Mouse (Mus musculus): ENCODE measurements around the gene Tssk4.
A peak's percentile ranks its signal among the peaks of the same experiment; 100 is the strongest.

Tssk4 gene

DNA sequence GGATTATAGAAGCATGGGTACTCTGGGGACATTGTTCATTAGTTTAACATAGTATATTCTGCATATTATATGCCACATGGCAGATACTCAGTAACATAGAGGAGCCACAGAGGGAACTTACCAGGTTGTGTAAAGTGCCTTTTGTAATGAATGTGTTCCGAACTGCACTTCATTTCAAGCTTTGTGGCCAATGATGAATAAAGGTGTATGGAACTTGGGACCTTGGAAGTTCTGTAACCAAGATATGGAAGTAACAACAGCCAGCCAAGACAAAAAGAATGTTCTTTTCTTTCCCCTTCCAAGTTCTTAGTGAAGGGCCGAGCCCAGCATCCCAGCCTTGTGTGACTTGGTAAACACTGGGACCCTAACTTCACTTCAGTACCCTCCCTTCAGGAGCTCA lies at the start of gene Tssk4:
Gene Tssk4 (plus strand): TSS at position 301 of the 400 bp plus-strand sequence.
- no peak for DNase-seq (ENCODE audit: low read depth, low spot score)

DNA sequence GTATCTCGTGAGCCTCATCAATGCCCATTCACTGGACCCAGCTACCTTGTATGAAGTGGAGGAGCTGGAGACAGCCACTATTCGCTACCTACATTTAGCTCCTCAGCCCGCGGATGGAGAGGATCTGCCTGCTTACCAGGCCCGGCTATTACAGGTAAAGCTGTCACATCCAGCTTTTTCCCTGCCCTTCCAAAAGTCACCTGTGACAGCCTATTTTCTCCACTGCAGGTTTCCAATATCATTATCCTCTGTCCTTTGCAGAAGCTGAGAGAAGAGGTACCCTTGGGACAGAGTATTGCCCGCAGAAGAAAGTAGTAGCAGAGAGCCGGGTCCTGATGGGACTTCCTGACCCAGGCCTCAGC lies 46.7 kb upstream of the Tssk4 start, which contains the start of gene Irf9:
Gene Irf9 (plus strand): TSS at position 301 of the 362 bp plus-strand sequence.
- DNase-seq (ENCODE audit: low read depth, low spot score), result no peak

DNA sequence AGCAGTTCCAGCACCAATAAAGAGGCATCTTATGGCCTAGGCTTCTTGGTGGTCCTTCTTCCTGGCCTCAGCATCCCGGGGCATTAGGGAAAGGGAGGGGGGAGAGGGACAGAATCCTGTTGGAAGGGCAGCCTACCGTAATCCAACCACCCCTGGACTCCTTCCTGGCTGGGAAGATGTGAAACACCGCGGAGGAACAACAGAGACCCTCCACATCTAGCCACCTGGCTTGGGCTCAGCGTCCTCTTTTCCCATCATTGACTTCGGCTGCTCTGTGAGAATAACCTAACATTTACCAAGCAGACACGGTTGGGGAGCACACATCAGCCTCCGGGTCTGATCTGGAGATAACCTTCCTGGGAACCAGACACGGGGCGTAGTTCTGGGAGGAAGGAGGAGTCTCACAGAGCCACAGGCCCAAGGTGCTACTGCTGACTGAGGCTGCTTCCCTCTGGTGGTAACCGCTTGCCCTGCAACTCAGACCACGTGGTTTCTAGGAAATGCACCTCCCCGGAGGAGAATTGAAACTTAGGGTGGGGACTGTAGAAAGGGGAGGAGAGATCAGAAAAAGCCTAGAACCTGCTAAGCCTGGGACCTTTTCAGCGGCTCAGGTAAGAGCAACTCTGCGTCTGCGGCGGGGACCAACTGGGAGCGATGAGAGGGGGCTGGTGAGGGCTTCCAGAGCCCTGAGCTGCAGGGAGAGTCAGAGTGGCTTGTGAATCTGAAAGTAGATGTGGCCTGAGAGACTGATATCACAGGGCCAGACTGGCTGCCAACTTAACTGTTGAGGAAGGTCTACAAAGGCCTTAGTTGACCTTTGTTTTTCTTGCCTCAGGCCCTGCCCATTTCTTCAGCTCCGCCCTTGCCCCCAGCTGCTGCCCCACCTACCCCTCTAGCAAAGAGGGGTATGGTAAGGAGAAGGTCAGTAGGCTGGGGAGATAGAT lies 46.1 kb upstream of the Tssk4 start:
- DNase-seq (ENCODE audit: low read depth, low spot score), result peak; percentile 88

DNA sequence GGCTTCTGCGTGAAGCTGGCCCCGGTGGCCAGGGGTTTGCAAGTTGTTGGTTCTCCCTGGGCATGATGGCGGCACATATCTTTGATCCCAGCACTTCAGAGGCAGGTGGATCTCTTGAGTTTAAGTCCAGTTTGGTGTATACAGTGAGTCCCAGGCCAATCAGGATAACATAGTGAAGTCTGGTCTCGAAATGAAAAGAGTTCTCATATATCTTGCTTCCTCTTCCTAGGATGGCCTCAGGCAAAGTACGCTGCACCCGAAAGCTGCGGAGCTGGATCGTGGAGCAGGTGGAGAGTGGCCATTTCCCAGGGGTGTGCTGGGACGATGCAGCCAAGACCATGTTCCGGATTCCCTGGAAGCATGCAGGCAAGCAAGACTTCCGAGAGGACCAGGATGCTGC lies 45.2 kb upstream of the Tssk4 start:
- no peak for DNase-seq (ENCODE audit: low read depth, low spot score)

DNA sequence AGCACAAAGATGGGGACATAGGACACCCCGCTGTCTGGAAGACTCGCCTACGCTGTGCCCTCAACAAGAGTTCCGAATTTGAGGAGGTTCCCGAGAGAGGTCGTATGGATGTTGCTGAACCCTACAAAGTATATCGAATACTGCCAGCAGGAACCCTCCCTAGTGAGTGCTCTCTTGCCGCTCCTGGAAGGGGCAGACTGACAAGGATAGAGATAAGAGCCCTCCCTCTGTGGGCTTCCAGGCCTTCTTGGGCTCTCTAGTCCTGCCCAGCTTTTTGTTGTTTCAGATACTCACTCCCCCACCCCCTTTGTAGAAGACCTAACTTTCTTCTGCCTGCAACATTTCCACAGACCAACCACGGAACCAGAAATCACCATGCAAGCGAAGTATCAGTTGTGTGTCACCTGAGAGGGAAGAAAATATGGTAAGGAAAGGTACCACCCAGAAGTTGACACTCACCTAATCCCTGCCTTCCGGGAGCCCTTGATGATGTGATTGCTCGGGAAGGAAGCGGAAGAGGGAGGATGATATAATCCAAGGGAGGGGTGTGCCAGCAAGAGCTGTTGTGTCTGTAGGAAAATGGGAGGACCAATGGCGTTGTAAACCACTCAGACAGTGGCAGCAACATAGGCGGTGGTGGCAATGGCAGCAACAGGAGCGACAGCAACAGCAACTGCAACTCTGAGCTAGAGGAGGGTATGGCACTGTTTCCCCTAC lies 44.1 kb upstream of the Tssk4 start:
- no peak for DNase-seq (ENCODE audit: low read depth, low spot score)

DNA sequence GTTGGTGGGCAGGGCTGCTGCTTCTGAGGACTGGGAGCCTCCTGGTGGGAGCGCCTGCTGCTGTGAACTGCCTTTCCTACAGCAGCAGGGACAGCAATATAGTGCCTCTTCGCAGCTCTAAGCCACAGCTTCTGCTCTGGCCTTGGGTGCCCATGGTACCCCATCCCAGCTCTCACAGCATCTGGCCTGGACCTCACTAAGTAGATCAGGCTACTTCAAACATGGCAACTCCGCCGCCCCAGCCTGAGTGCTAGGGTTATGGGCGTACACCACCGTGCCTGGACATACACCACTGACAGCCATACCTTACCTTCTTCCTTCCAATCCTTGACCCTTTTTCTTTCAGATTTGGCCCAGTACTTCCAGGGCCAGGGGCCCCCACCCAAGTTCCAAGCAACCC lies 41.6 kb upstream of the Tssk4 start:
- DNase-seq (ENCODE audit: low read depth, low spot score), result no peak

DNA sequence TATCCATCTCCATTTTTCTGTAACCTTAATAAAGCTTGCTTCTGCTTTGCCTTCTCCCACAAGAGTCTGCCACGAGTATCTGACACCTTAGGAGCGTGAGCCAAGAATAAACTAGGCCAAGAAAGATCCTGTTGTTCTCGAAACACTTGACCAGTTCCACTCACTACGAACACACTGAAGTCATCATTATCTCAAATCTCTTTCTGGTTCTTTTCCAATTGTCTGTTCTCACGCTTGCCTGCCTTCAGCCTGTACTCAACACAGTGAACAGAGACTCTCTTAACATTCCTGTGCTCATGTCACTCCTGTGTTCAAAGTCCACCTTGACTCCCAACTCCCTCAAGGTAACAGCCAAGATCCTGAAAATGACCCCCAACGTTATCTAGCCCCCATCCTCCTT lies 36.6 kb upstream of the Tssk4 start:
- DNase-seq (ENCODE audit: low read depth, low spot score), result no peak

DNA sequence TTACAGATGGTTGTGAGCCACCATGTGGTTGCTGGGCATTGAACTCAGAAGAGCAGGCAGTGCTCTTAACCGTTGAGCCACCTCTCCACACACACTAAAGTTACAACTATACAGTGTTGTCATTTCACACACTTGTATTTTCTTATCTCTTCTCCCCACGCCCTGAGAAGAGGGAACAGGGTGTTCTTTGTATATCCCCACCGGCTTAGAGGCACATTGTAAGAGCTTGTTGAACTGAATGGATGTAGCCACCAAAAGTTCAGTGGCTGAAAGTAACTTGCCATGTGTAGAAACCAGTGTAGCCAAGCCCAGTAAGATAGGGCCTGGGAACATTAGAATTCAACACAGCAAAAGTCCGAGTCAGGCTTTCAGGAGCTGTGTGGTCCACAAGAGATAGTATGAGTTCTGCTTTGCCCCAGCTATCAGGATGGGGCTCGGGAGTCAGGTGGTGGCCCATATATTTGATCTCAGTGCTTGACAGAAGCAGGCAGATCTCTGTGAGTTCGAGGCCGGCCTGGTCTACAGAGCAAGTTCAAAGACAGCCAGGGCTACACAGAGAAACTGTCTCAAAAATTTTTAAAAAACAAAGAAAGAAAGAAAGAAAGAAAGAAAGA lies 35.3 kb upstream of the Tssk4 start:
- DNase-seq (ENCODE audit: low read depth, low spot score), result no peak

DNA sequence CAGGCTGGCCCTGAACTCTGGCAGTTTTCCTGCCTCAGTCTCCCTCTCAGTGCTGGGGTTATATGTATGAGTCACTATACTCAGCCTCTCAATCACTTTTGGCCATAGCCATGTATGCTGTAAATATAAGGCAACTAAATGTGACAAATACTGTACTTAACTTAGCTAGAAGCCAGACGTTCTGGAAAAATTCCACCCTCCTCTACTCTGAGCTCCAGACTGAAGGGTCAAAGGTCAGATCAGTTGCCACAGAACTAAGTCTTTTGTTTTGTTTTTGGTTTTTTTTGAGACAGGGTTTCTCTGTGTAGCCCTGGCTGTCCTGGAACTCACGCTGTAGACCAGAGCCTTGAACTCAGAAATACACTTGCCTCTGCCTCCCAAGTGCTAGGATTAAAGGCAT lies 34.1 kb upstream of the Tssk4 start:
- DNase-seq (ENCODE audit: low read depth, low spot score), result no peak

DNA sequence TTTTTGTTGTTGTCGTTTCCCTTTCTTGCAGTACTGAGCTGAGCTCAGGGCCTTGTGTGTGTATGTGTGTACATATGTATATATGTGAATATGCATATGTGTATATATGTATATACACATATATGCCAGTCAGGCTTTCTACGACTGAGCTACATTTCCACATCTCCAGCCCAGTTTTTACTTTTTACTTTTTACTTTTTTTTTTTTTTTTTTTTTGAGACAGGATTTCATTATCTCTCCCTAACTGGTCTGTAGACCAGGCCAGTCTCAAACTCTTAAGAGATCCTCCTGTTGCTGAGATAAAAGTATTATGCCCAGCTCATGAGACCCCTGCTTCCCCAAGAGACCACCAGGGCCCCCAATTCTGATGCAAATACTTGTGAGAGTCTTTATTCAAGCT lies 33.1 kb upstream of the Tssk4 start:
- DNase-seq (ENCODE audit: low read depth, low spot score), result no peak

DNA sequence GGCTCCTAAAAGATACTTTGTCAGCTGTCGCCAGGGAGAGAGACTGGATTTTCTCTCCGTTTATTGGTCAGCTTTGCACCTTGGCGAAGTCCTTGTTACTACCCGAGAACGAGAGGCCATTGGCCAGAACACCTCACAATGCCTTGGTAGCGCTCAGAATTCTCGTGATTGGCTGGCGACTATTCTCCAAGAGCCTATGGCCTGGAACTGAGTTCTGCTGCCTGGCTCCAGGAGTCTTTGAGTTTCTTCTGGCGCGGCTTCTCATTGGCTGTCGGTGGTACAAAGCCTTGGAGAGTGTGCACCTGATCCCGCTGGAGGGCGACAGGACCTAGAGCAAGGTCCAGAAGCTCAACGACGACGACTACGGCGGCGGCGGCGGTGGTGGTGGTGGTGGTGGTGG lies 32.2 kb upstream of the Tssk4 start, which contains the start of gene Rec8:
Gene Rec8 (plus strand): TSS at position 216 of the 400 bp plus-strand sequence.
- DNase-seq (ENCODE audit: low read depth, low spot score), result peak; percentile 12

DNA sequence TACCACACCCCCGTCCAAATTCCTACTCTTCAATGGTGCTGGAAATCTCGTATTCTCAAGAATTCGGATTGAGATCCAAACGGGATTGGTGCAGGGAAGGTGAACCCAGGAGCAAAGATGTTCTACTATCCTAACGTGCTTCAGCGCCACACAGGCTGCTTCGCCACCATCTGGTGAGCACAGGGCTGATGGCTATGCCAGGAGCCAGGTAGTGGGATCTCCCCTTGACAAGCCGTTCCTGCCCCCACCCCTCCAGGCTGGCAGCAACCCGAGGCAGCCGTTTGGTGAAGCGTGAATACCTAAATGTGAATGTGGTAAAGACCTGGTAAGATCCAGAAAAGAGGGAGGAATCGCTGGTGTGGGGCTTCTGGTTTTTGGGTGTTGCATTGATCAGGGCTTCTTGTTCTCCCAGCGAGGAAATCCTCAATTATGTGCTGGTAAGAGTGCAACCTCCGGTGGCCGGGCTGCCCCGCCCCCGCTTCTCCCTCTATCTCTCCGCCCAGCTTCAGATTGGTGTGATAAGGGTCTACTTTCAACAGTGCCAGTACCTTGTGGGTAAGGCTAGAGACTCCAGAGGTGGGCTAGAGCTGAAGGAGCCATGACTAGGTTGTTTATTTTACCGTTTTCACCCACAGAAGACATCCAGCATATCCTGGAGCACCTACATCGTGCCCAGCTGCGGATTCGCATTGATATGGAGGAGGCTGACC lies 31.3 kb upstream of the Tssk4 start:
- no peak for DNase-seq (ENCODE audit: low read depth, low spot score)

DNA sequence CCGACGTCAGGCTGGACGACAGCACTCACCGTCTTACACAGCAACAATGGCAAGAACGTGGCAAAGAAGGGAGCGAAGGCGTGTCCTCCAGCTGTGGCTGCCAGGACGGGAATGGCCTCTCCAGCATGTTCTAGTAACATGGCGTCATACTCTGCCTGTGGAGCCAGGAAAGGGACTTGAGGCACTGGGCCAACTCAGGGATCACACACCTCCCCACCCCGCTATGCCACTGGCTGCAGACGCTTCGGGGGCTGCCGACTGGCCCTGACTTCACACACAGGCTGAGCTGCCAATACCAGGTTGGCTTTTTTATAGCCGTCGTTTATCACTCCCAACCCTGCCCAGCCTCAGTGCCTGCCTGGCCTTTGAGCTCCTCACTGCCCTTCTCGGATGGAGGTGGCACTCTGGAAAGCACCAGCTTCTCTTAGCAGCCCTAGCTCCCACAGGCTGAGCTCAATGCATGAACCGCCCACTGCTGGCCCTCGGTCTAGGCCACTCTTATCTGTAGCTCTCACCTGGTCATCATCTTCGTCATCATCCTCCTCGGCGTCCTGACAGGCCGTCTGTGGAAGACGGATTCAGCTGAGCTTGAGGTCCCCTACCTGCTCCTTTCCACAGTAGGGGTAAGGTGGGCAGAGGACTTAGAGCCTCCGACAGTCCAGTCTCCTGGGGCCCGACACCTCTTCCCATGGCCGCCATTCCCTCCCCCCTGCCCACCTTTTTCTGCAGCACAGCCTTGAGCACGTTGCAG lies 21.7 kb upstream of the Tssk4 start:
- DNase-seq (ENCODE audit: low read depth, low spot score), result no peak

DNA sequence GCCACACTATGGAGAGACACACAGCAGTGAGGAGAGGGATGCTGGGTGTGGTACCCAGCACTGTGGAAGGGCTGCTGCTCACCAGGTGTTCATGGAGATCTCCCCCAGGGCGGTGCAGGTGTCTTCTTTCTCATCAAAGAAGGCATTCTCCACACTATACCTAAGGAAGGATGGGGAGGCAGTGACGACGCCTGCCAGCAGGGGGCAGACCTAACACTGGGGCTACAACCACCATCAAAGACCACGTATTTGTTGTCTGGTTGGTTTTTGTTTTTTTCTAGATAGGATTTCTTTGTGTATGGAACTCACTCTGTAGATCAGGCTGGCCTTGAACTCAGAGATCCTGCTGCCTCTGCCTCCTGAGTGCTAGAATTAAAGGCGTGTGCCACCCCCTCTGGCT lies 20.7 kb upstream of the Tssk4 start:
- no peak for DNase-seq (ENCODE audit: low read depth, low spot score)

DNA sequence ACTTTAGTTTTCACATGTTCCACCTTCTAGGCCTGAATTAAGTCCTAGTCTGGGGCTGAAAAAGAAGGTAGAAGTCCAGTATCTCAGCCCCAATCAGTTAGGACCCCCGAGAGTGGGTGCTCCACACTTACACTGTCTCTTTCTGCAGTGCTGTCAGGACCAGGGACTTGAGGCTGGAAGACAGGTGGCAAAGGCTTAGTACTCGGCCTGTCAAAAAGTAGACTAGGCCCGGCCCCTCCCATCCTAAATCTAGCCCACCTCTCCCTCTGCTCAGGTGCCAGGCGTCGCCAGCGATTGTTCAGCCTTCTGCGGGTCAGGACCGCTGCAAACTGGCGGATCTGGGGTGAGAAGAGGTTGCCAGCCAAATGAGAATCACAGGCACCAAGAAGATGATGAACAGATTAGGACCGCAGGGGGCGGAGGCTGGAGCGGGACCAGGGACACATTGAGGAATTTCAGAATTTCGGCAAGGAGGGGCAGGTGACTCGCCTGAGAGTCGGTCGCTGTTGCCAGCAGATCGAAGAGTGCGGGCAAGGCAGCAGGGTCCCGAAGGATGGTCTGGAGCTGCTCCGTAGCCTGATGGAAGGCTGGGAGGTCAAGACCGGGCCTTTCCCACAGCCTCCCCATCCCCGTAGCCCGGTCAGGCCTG lies 15.0 kb upstream of the Tssk4 start:
- DNase-seq (ENCODE audit: low read depth, low spot score), result no peak

DNA sequence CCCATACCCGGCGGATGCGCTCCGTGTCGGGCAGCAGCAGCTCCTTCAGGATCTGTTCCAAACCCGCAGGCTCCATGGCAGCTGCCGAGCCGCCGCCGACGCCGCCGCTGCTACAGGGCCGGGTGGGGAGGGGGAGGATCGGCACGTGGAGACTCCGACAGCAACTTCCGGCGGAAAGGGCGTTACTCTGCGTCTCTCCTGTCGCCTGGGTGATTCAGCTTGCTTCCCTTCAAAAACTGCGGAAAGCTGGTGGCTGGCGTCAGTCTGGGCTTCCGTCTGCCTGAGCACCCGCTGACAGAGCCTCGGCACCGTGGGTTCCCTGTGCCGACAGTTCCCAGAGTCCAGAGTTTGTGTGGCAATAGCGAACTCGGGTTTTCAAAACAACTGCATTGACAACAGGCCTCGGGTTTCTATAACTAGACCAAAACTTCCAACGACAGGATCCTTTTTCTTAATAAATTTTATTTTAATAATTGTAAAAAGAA lies 14.4 kb upstream of the Tssk4 start, which contains the start of gene Ipo4:
Gene Ipo4 (minus strand): TSS at position 435 of the 485 bp plus-strand sequence.
- peak; percentile 82 for DNase-seq (ENCODE audit: low read depth, low spot score)

DNA sequence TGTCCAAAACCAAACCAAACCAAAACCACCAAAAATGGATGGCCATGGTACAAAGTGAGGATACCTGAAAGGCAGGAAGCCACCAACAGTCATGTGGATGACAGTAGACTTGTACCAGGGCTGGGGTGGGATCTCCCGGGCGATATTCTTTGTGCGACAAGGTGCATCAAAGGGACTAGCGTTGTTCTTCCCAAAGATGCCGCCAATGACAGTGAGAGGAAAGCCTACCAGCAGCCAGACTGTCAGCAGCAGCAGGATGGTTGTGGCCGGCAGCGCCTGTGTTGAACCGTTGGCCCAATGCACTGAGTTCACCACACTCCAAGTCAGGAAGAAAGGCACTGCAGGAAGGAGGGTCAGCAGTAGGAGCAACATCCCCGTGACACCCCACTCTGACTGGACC lies 12.2 kb upstream of the Tssk4 start, which contains the start of gene Gm49378:
Gene Gm49378 (minus strand): TSS at position 101 of the 400 bp plus-strand sequence.
- DNase-seq (ENCODE audit: low read depth, low spot score), result no peak

DNA sequence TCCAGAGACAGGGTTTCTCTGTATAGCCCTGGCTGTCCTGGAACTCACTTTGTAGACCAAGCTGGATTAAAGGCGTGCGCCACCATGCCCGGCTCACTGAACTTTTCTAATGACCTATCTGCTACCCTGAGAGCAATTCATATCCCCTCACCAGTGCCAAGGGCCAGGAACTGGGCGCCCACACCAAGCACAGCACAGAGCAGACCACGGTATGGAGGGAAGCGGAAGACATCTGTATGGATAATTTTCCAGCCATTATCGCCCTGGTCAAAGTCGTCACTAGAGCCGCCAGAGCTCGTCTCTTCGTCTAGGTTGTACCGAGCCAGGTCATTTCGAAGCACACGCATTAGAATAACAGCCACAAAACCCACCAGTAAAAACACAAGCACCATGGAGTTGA lies 9.2 kb upstream of the Tssk4 start:
- DNase-seq (ENCODE audit: low read depth, low spot score), result no peak

DNA sequence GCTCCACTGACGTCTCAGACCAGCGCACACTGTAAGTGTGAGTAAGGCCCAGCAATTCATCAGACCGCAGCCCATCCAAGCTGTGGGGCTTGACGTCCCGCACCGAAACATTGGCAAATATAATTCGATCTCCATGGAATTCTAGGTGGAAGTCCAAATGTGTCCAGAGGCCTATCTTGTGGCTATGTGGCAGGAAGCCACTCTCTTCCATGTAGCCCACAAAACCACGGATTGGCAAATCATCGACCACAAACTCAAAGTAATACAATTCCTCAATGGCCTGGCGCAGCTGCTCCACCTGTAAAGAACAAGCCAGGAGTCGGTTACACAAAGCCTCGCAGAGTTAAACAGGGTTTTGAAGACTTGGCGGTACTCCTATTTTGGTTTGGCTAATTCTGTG lies 8.7 kb upstream of the Tssk4 start:
- no peak for DNase-seq (ENCODE audit: low read depth, low spot score)

DNA sequence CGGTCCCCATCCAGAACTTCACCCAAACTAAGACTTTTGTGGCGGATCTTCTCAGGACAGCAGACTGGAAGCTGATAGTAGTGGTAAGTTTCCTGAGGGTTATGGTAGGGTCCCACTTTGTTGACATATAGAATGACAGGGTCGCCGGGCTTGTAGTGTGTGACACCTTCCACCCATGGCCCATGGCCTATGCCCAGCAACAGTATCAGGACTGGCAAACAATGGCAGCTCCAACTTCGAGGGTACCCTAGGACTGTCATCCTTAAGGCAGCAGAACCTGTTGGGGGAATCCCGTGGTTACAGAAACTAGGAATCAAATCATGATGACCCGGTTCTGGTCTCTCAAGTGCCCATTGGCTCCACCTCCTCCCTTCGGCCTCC lies 7.3 kb upstream of the Tssk4 start:
- DNase-seq (ENCODE audit: low read depth, low spot score), result no peak

Measured in forelimb bud, embryonic 11.5 days (tissue).